Comparison of ENCODE assay signal across 8 mouse cellular contexts in the genomic region with DNA sequence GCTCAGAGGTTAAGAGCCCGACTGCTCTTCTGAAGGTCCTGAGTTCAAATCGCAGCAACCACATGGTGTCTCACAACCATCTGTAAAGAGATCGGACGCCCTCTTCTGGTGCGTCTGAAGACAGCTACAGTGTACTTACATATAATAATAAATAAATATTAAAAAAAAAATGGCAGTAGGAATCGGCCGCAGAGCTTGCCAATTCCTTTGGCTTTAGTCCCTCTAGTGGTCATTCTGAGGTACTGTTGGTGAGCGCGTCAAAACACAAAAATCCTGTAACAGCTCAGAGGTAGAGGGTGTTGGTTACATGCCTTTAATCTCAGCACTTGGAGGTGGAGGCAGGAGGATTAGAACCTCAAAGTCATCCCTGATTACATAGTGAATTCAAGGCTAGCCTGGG. TPM values are rescaled to one million over a fixed set of nuclear protein-coding genes. Genes with fewer than 3 reads are reported as not detected.
A peak's percentile ranks its signal among the peaks of the same experiment; 100 is the strongest.
DNase-seq lines count a peak whose midpoint lies in the region; ATAC-seq and TF ChIP-seq lines count a peak whose summit lies in the region.

No protein-coding gene starts in this region.

- 0 out of 2 replicates have a peak, but pooled peaks have one; percentile 35 for TF ChIP-seq EP300 in heart, adult 2 months (IDR thresholded peaks at IDR 0.05; ENCODE audit: insufficient read depth, low read depth, low read length)

- peak; percentile 51 to 70; a peak in 2 of 4 replicates for ATAC-seq in hematopoietic stem cell, adult 5-6 weeks (replicated peaks in 1 of 2; ENCODE audit: insufficient read depth in 1 of 2, low FRiP score in 2 of 2, low TSS enrichment in 1 of 2, low read depth in 1 of 2, poor library complexity in 2 of 2, severe bottlenecking in 2 of 2)
- ATAC-seq in midbrain, embryonic 13.5 days = 0 out of 2 replicates have a peak, but pooled peaks have one; percentile 21

- no peak overlapping the region for H3K9ac ChIP-seq in heart, adult 2 months (ENCODE audit: low read depth, low read length)
- H3K9ac ChIP-seq in midbrain, embryonic 13.5 days (replicated peaks) = no peak overlapping the region

- peaks cover 4% of the 10 kb centered on the region; the same call in 1 of the 2 replicates for H3K4me1 ChIP-seq in heart, adult 2 months (ENCODE audit: control insufficient read depth, insufficient read depth, low read length)
- no peaks in the 10 kb centered on the region for H3K4me1 ChIP-seq in heart, embryonic 10.5 days
- peaks cover 9% of the 10 kb centered on the region for H3K4me1 ChIP-seq in midbrain, embryonic 13.5 days (replicated peaks)
- no peaks in the 10 kb centered on the region for H3K4me1 ChIP-seq in small intestine, adult 2 months (ENCODE audit: control insufficient read depth, insufficient read depth, insufficient read length, low read length)

- no peaks in the 10 kb centered on the region for H3K27me3 ChIP-seq in heart, adult 2 months (ENCODE audit: control insufficient read depth, insufficient read depth, low read length)
- no peaks in the 10 kb centered on the region for H3K27me3 ChIP-seq in heart, embryonic 10.5 days (ENCODE audit: insufficient read depth, poor library complexity, severe bottlenecking)
- peaks cover 13% of the 10 kb centered on the region for H3K27me3 ChIP-seq in midbrain, embryonic 13.5 days
- H3K27me3 ChIP-seq in small intestine, adult 2 months (ENCODE audit: control insufficient read depth, insufficient read depth, low read length) = no peaks in the 10 kb centered on the region

- TF ChIP-seq CTCF in heart, adult 2 months (IDR thresholded peaks at IDR 0.05) = peak; percentile 99; the same call in 1 of the 2 replicates
- TF ChIP-seq CTCF in small intestine, adult 2 months (IDR thresholded peaks at IDR 0.05; ENCODE audit: extremely low read depth, insufficient read length, insufficient replicate concordance, low read depth, low read length) = peak; percentile 21; the same call in 1 of the 2 replicates

- peak; percentile 33 to 42 for DNase-seq in heart, adult 2 months
- DNase-seq in heart, embryonic 10.5 days (ENCODE audit: low spot score) = no peak
- DNase-seq in adrenal gland, postnatal 10 days = peak; percentile 68
- DNase-seq in embryo, embryonic 9.5 days (ENCODE audit: extremely low spot score) = peak; percentile 41
- DNase-seq in left cerebral cortex, postnatal 14 days (ENCODE audit: low spot score in 2 of 2) = peak; percentile 69 to 70

- intact Hi-C loops in heart, adult 2 months (cut with DNase I) = loop anchor here (1.0 to 2.0 kb wide), 3 partner anchors 39 to 225 kb away; no protein-coding TSS in a partner anchor
- intact Hi-C loops in left cerebral cortex, postnatal 14 days (cut with DNase I) = loop anchor here (5.0 kb wide), 1 partner anchor 225 kb away; no protein-coding TSS in a partner anchor

- H3K36me3 ChIP-seq in heart, adult 2 months (ENCODE audit: control insufficient read depth, insufficient read depth, low read length) = no peaks in the 10 kb centered on the region
- no peaks in the 10 kb centered on the region for H3K36me3 ChIP-seq in heart, embryonic 10.5 days
- no peaks in the 10 kb centered on the region for H3K36me3 ChIP-seq in midbrain, embryonic 13.5 days
- H3K36me3 ChIP-seq in small intestine, adult 2 months (ENCODE audit: control insufficient read depth, insufficient read depth, low read length) = no peaks in the 10 kb centered on the region

- H3K79me2 ChIP-seq in heart, adult 2 months (replicated peaks; ENCODE audit: control insufficient read depth, insufficient read depth, low read length) = no peaks in the 10 kb centered on the region

- no peak overlapping the region for H3K4me3 ChIP-seq in heart, adult 2 months
- H3K4me3 ChIP-seq in heart, embryonic 10.5 days = no peak overlapping the region
- no peak overlapping the region for H3K4me3 ChIP-seq in midbrain, embryonic 13.5 days (replicated peaks)
- no peak overlapping the region for H3K4me3 ChIP-seq in small intestine, adult 2 months (ENCODE audit: low read depth, low read length)

- no peak for TF ChIP-seq POLR2A in heart, adult 2 months (IDR thresholded peaks at IDR 0.05; ENCODE audit: insufficient read depth, low read depth, low read length)
- no peak for TF ChIP-seq POLR2A in small intestine, adult 2 months (IDR thresholded peaks at IDR 0.05; ENCODE audit: low read depth, low read length)

- 0 out of 2 replicates have a peak overlapping the region, but pooled peaks have one; percentile 3 for H3K4me2 ChIP-seq in midbrain, embryonic 13.5 days (replicated peaks)

- H3K27ac ChIP-seq in heart, adult 2 months = no peak overlapping the region
- no peak overlapping the region for H3K27ac ChIP-seq in heart, embryonic 10.5 days
- H3K27ac ChIP-seq in midbrain, embryonic 13.5 days = no peak overlapping the region
- no peak overlapping the region for H3K27ac ChIP-seq in small intestine, adult 2 months (ENCODE audit: insufficient read depth, low read depth, low read length)

- no peaks in the 10 kb centered on the region for H3K9me3 ChIP-seq in heart, embryonic 10.5 days
- H3K9me3 ChIP-seq in midbrain, embryonic 13.5 days = no peaks in the 10 kb centered on the region

- WGBS in heart, adult 2 months = 16% methylated on average over 9 of the region's 9 CpGs
- WGBS in heart, embryonic 10.5 days = 22% methylated on average over 9 of the region's 9 CpGs
- 18% methylated on average over 9 of the region's 9 CpGs for WGBS in midbrain, embryonic 13.5 days
- WGBS in small intestine, adult 2 months = 18% methylated on average over 9 of the region's 9 CpGs

RNA-seq across cellular contexts. Expression of a gene that starts 4.0 kb away (rescaled TPM):
- 10 to 100 TPM; 10.4 to 11.5 TPM for total RNA-seq in heart, adult 2 months (2021)
- 2.5 and 5.8 TPM in 2 replicates for polyA plus RNA-seq in heart, adult 2 months (2012; rRNA removed)
- 2.4 and 5.2 TPM in 2 replicates for polyA plus RNA-seq in heart, embryonic 10.5 days (2016; fragmentation: Nextera tagmentation; extraction: Ambion mirVana)
- 10 to 100 TPM; 17.3 to 17.5 TPM for total RNA-seq in adrenal gland, postnatal 10 days (2021)
- total RNA-seq in hematopoietic stem cell, adult 5-6 weeks (2017) = 42.7 and 47.6 TPM in 2 replicates
- 10 to 100 TPM; 11.4 to 13.4 TPM for total RNA-seq in left cerebral cortex, postnatal 14 days (2021)
- polyA plus RNA-seq in midbrain, embryonic 13.5 days (2015; fragmentation: Nextera tagmentation; extraction: Ambion mirVana) = 5.5 and 5.8 TPM in 2 replicates
- polyA plus RNA-seq in small intestine, adult 2 months (2012; rRNA removed) = 1.7 and 4.6 TPM in 2 replicates

RNA-seq across cellular contexts. Expression of a gene that starts 4.8 kb away (rescaled TPM):
- total RNA-seq in heart, adult 2 months (2021) = 10 to 100 TPM; 11.6 to 13.5 TPM
- polyA plus RNA-seq in heart, adult 2 months (2012; rRNA removed) = 3.5 and 3.9 TPM in 2 replicates
- 6.7 and 10.8 TPM in 2 replicates for polyA plus RNA-seq in heart, embryonic 10.5 days (2016; fragmentation: Nextera tagmentation; extraction: Ambion mirVana)
- 10 to 100 TPM; 14.6 to 15.9 TPM for total RNA-seq in adrenal gland, postnatal 10 days (2021)
- 1.7 and 5.0 TPM in 2 replicates for total RNA-seq in hematopoietic stem cell, adult 5-6 weeks (2017)
- 10 to 100 TPM; 13.0 to 14.0 TPM for total RNA-seq in left cerebral cortex, postnatal 14 days (2021)
- 15.9 and 21.7 TPM in 2 replicates for polyA plus RNA-seq in midbrain, embryonic 13.5 days (2015; fragmentation: Nextera tagmentation; extraction: Ambion mirVana)
- 0.15 and 0.22 TPM in 2 replicates for polyA plus RNA-seq in small intestine, adult 2 months (2012; rRNA removed)

RNA-seq across cellular contexts. Expression of a gene that starts 44.1 kb away (rescaled TPM):
- not detected for total RNA-seq in heart, adult 2 months (2021)
- not detected in 2 replicates for polyA plus RNA-seq in heart, adult 2 months (2012; rRNA removed)
- polyA plus RNA-seq in heart, embryonic 10.5 days (2016; fragmentation: Nextera tagmentation; extraction: Ambion mirVana) = not detected in 2 replicates
- total RNA-seq in adrenal gland, postnatal 10 days (2021) = not detected
- total RNA-seq in hematopoietic stem cell, adult 5-6 weeks (2017) = not detected in 2 replicates
- not detected for total RNA-seq in left cerebral cortex, postnatal 14 days (2021)
- polyA plus RNA-seq in midbrain, embryonic 13.5 days (2015; fragmentation: Nextera tagmentation; extraction: Ambion mirVana) = 0.57 TPM in 1 of 2 replicates, not detected in the other
- not detected in 2 replicates for polyA plus RNA-seq in small intestine, adult 2 months (2012; rRNA removed)

RNA-seq across cellular contexts. Expression of a gene that starts 52.4 kb away (rescaled TPM):
- total RNA-seq in heart, adult 2 months (2021) = 10 to 100 TPM; 46.9 to 54.6 TPM
- 6.4 and 18.6 TPM in 2 replicates for polyA plus RNA-seq in heart, adult 2 months (2012; rRNA removed)
- polyA plus RNA-seq in heart, embryonic 10.5 days (2016; fragmentation: Nextera tagmentation; extraction: Ambion mirVana) = 14.2 and 22.7 TPM in 2 replicates
- 1 to 10 TPM; 2.1 to 3.5 TPM for total RNA-seq in adrenal gland, postnatal 10 days (2021)
- not detected in 2 replicates for total RNA-seq in hematopoietic stem cell, adult 5-6 weeks (2017)
- 1 to 10 TPM; 1.0 to 2.0 TPM for total RNA-seq in left cerebral cortex, postnatal 14 days (2021)
- polyA plus RNA-seq in midbrain, embryonic 13.5 days (2015; fragmentation: Nextera tagmentation; extraction: Ambion mirVana) = 0.23 and 0.39 TPM in 2 replicates
- polyA plus RNA-seq in small intestine, adult 2 months (2012; rRNA removed) = 0.06 and 0.14 TPM in 2 replicates
